Mouse (Mus musculus): Measurements from ENCODE around the gene Ado. TPM values are rescaled to one million over a fixed set of nuclear protein-coding genes. Genes with fewer than 3 reads are reported as not detected.

Gene Ado
- polyA plus RNA-seq, 1 experiment from 2014 or later, result 79.9 TPM

Other genes with a start within 250 kb of the Ado start
- gene Egr2, start 13.5 kb downstream of the Ado start, polyA plus RNA-seq (2015; fragmentation: Nextera tagmentation; extraction: Ambion mirVana), result 0.87 and 1.6 TPM in 2 replicates